Mouse (Mus musculus): ENCODE results near the gene Def6. TPM values are rescaled to one million over a fixed set of nuclear protein-coding genes. Genes with fewer than 3 reads are reported as not detected.

Def6 gene
- polyA plus RNA-seq, 1 experiment from 2014 or later, result 6.5 TPM

- peak overlapping the region; percentile 78 for H3K4me2 ChIP-seq (replicated peaks)
- H3K4me1 ChIP-seq (replicated peaks; ENCODE audit: control insufficient read depth, insufficient read depth, low read length), result 0 out of 2 replicates have a peak, but pooled peaks cover 3% of the 10 kb centered on the region
- no peaks in the 10 kb centered on the region for H3K36me3 ChIP-seq (replicated peaks; ENCODE audit: control insufficient read depth, insufficient read depth)
- 7% methylated on average over 17 of the region's 17 CpGs for WGBS
- no peaks in the 10 kb centered on the region for H3K27me3 ChIP-seq (ENCODE audit: control insufficient read depth, insufficient read depth, low read length)
- no peak for DNase-seq (ENCODE audit: low spot score)
- no peak overlapping the region; the same call in 1 of the 2 replicates for H3K27ac ChIP-seq
- ATAC-seq (ENCODE audit: low FRiP score), result peak; percentile 10; the same call in 1 of the 2 replicates
- H3K9ac ChIP-seq, result peak overlapping the region; percentile 68
- H3K4me3 ChIP-seq (replicated peaks; ENCODE audit: low read length), result peak overlapping the region; percentile 64
- no peaks in the 10 kb centered on the region for H3K9me3 ChIP-seq (ENCODE audit: control insufficient read depth, low read length)
These were observed 25.6 kb downstream of the Def6 start for GRCm38 (mm10) chr17:28233091-28233731.

- Histone ChIP-seq H3K9me3 (ENCODE audit: control insufficient read depth, low read length) (no peaks in the 10 kb centered on the region), H3K27me3 (ENCODE audit: control insufficient read depth, insufficient read depth, low read length) (no peaks in the 10 kb centered on the region), H3K27ac (no peak overlapping the region), H3K4me3 (replicated peaks; ENCODE audit: low read length) (no peak overlapping the region), H3K36me3 (replicated peaks; ENCODE audit: control insufficient read depth, insufficient read depth) (0 out of 2 replicates have a peak, but pooled peaks cover 3% of the 10 kb centered on the region), H3K4me2 (replicated peaks) (peak overlapping the region; percentile 78; the same call in 1 of the 2 replicates), H3K9ac (no peak overlapping the region), H3K4me1 (replicated peaks; ENCODE audit: control insufficient read depth, insufficient read depth, low read length) (0 out of 2 replicates have a peak, but pooled peaks cover 3% of the 10 kb centered on the region)
- DNase-seq (ENCODE audit: low spot score) (no peak), ATAC-seq (ENCODE audit: low FRiP score) (no peak)
- 84% methylated on average over 5 of the region's 5 CpGs for WGBS
These were observed 27.1 kb downstream of the Def6 start for GRCm38 (mm10) chr17:28234641-28235040.

- no peak for ATAC-seq (ENCODE audit: low FRiP score)
- Histone ChIP-seq H3K27ac (no peak overlapping the region), H3K36me3 (replicated peaks; ENCODE audit: control insufficient read depth, insufficient read depth) (peaks cover 3% of the 10 kb centered on the region; the same call in 1 of the 2 replicates), H3K4me3 (replicated peaks; ENCODE audit: low read length) (no peak overlapping the region), H3K4me1 (replicated peaks; ENCODE audit: control insufficient read depth, insufficient read depth, low read length) (0 out of 2 replicates have a peak, but pooled peaks cover 3% of the 10 kb centered on the region), H3K9me3 (ENCODE audit: control insufficient read depth, low read length) (no peaks in the 10 kb centered on the region), H3K9ac (no peak overlapping the region), H3K4me2 (replicated peaks) (no peak overlapping the region), H3K27me3 (ENCODE audit: control insufficient read depth, insufficient read depth, low read length) (no peaks in the 10 kb centered on the region)
- no peak for DNase-seq (ENCODE audit: low spot score)
- WGBS, result 85% methylated on average over 7 of the region's 7 CpGs
These were observed 28.5 kb downstream of the Def6 start for GRCm38 (mm10) chr17:28235982-28236635.

GRCm38 (mm10) chr17:28236636-28237015, 29.0 kb downstream of the Def6 start:
- Histone ChIP-seq H3K27me3 (ENCODE audit: control insufficient read depth, insufficient read depth, low read length) (no peaks in the 10 kb centered on the region), H3K36me3 (replicated peaks; ENCODE audit: control insufficient read depth, insufficient read depth) (peaks cover 3% of the 10 kb centered on the region; the same call in 1 of the 2 replicates), H3K9ac (no peak overlapping the region), H3K4me1 (replicated peaks; ENCODE audit: control insufficient read depth, insufficient read depth, low read length) (0 out of 2 replicates have a peak, but pooled peaks cover 3% of the 10 kb centered on the region), H3K27ac (no peak overlapping the region), H3K4me2 (replicated peaks) (no peak overlapping the region), H3K4me3 (replicated peaks; ENCODE audit: low read length) (no peak overlapping the region), H3K9me3 (ENCODE audit: control insufficient read depth, low read length) (no peaks in the 10 kb centered on the region)
- DNase-seq (ENCODE audit: low spot score) (no peak), ATAC-seq (ENCODE audit: low FRiP score) (no peak)
- 92% methylated on average over 4 of the region's 4 CpGs for WGBS

- no peak overlapping the region for H3K4me2 ChIP-seq (replicated peaks)
- 0 out of 2 replicates have a peak, but pooled peaks cover 3% of the 10 kb centered on the region for H3K4me1 ChIP-seq (replicated peaks; ENCODE audit: control insufficient read depth, insufficient read depth, low read length)
- DNase-seq (ENCODE audit: low spot score) (no peak), ATAC-seq (ENCODE audit: low FRiP score) (no peak)
- no peak overlapping the region for H3K4me3 ChIP-seq (replicated peaks; ENCODE audit: low read length)
- H3K9me3 ChIP-seq (ENCODE audit: control insufficient read depth, low read length), result no peaks in the 10 kb centered on the region
- H3K27ac ChIP-seq, result no peak overlapping the region
- H3K27me3 ChIP-seq (ENCODE audit: control insufficient read depth, insufficient read depth, low read length), result no peaks in the 10 kb centered on the region
- no peak overlapping the region for H3K9ac ChIP-seq
- WGBS, result 44% methylated on average over 5 of the region's 5 CpGs
- peaks cover 3% of the 10 kb centered on the region; the same call in 1 of the 2 replicates for H3K36me3 ChIP-seq (replicated peaks; ENCODE audit: control insufficient read depth, insufficient read depth)
These were observed 29.8 kb downstream of the Def6 start for GRCm38 (mm10) chr17:28237362-28237761.

GRCm38 (mm10) chr17:28237874-28238273, 30.3 kb downstream of the Def6 start:
- Histone ChIP-seq H3K9ac (no peak overlapping the region), H3K9me3 (ENCODE audit: control insufficient read depth, low read length) (no peaks in the 10 kb centered on the region), H3K27ac (no peak overlapping the region), H3K36me3 (replicated peaks; ENCODE audit: control insufficient read depth, insufficient read depth) (peaks cover 3% of the 10 kb centered on the region; the same call in 1 of the 2 replicates), H3K4me2 (replicated peaks) (no peak overlapping the region), H3K4me3 (replicated peaks; ENCODE audit: low read length) (no peak overlapping the region), H3K4me1 (replicated peaks; ENCODE audit: control insufficient read depth, insufficient read depth, low read length) (0 out of 2 replicates have a peak, but pooled peaks cover 3% of the 10 kb centered on the region), H3K27me3 (ENCODE audit: control insufficient read depth, insufficient read depth, low read length) (no peaks in the 10 kb centered on the region)
- 73% methylated on average over 6 of the region's 6 CpGs for WGBS
- ATAC-seq (ENCODE audit: low FRiP score), result no peak
- DNase-seq (ENCODE audit: low spot score), result no peak

GRCm38 (mm10) chr17:28240846-28241245, 33.3 kb downstream of the Def6 start:
- no peak for ATAC-seq (ENCODE audit: low FRiP score)
- no peaks in the 10 kb centered on the region for H3K9me3 ChIP-seq (ENCODE audit: control insufficient read depth, low read length)
- WGBS, result 94% methylated on average over 5 of the region's 5 CpGs
- H3K9ac ChIP-seq, result no peak overlapping the region
- H3K4me1 ChIP-seq (replicated peaks; ENCODE audit: control insufficient read depth, insufficient read depth, low read length), result peaks cover 8% of the 10 kb centered on the region
- no peak overlapping the region for H3K27ac ChIP-seq
- peaks cover 3% of the 10 kb centered on the region; the same call in 1 of the 2 replicates for H3K36me3 ChIP-seq (replicated peaks; ENCODE audit: control insufficient read depth, insufficient read depth)
- DNase-seq (ENCODE audit: low spot score), result no peak
- no peak overlapping the region for H3K4me2 ChIP-seq (replicated peaks)
- H3K27me3 ChIP-seq (ENCODE audit: control insufficient read depth, insufficient read depth, low read length), result no peaks in the 10 kb centered on the region
- no peak overlapping the region for H3K4me3 ChIP-seq (replicated peaks; ENCODE audit: low read length)

- H3K9me3 ChIP-seq (ENCODE audit: control insufficient read depth, low read length), result no peaks in the 10 kb centered on the region
- no peaks in the 10 kb centered on the region for H3K27me3 ChIP-seq (ENCODE audit: control insufficient read depth, insufficient read depth, low read length)
- peaks cover 9% of the 10 kb centered on the region for H3K4me1 ChIP-seq (replicated peaks; ENCODE audit: control insufficient read depth, insufficient read depth, low read length)
- H3K36me3 ChIP-seq (replicated peaks; ENCODE audit: control insufficient read depth, insufficient read depth), result peaks cover 3% of the 10 kb centered on the region; the same call in 1 of the 2 replicates
- H3K9ac ChIP-seq, result no peak overlapping the region
- WGBS, result 86% methylated on average over 6 of the region's 6 CpGs
- ATAC-seq (ENCODE audit: low FRiP score) (no peak), DNase-seq (ENCODE audit: low spot score) (no peak)
- H3K4me2 ChIP-seq (replicated peaks), result no peak overlapping the region
- no peak overlapping the region for H3K4me3 ChIP-seq (replicated peaks; ENCODE audit: low read length)
- no peak overlapping the region for H3K27ac ChIP-seq
These were observed 34.7 kb downstream of the Def6 start for GRCm38 (mm10) chr17:28242296-28242695.

GRCm38 (mm10) chr17:28244214-28244613, 36.6 kb downstream of the Def6 start:
- WGBS, result 88% methylated on average over 6 of the region's 6 CpGs
- Histone ChIP-seq H3K4me1 (replicated peaks; ENCODE audit: control insufficient read depth, insufficient read depth, low read length) (peaks cover 15% of the 10 kb centered on the region), H3K36me3 (replicated peaks; ENCODE audit: control insufficient read depth, insufficient read depth) (peaks cover 2% of the 10 kb centered on the region; the same call in 1 of the 2 replicates), H3K9ac (no peak overlapping the region), H3K4me3 (replicated peaks; ENCODE audit: low read length) (no peak overlapping the region), H3K27me3 (ENCODE audit: control insufficient read depth, insufficient read depth, low read length) (no peaks in the 10 kb centered on the region), H3K27ac (peak overlapping the region; percentile 63; the same call in 1 of the 2 replicates), H3K9me3 (ENCODE audit: control insufficient read depth, low read length) (no peaks in the 10 kb centered on the region), H3K4me2 (replicated peaks) (no peak overlapping the region)
- no peak for DNase-seq (ENCODE audit: low spot score)
- no peak for ATAC-seq (ENCODE audit: low FRiP score)
